Mouse (Mus musculus) gastrocnemius, postnatal 36 days (tissue): ENCODE measurements around the gene Etl4. TPM values are rescaled to one million over a fixed set of nuclear protein-coding genes. Genes with fewer than 3 reads are reported as not detected.
A peak's percentile ranks its signal among the peaks of the same experiment; 100 is the strongest.
"Not testable (repeated sequence)": the region's sequence is repeated elsewhere in the genome, so short reads cannot be mapped to it uniquely, and the experiment has no call there.

ENCODE experiments used
- DNase-seq, 2 experiments: peaks; one replicate each; pipeline ENCODE4 v3.0.0; 2022
- intact Hi-C: fragments of 180-260 bp; cut with DNase I; formaldehyde crosslinking; loops from one replicate; pipeline ENCODE4 v1.15.1; 2025
- total RNA-seq, 2 experiments: library from RNA; stranded (reverse); gene quantifications; 2 replicates each; pipeline ENCODE4 v1.2.3; 2021

Gene Etl4
- total RNA-seq, 2 experiments from 2014 or later: 50.1 to 52.0 TPM

DNA sequence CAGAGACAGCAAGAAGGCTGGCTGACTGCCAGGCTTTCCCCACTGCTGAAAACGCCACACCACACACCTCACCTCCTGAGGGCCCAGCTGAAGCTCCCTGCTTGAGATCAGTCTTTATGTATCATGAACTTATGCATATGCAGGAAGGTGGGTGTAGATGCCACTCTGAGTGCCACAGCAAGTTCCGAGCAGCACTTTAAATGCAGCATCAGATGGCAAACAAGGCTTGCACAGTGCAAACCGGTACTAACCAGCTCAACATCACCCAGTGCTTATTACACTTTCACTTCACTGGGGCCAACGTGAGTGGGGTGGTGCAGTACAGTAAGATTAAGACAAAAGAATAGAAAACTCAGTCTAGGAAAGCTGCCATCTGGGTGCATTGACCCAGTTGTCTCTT, 235.8 kb downstream of the Etl4 start:
- no peak for DNase-seq
- intact Hi-C loops: no loop called here

DNA sequence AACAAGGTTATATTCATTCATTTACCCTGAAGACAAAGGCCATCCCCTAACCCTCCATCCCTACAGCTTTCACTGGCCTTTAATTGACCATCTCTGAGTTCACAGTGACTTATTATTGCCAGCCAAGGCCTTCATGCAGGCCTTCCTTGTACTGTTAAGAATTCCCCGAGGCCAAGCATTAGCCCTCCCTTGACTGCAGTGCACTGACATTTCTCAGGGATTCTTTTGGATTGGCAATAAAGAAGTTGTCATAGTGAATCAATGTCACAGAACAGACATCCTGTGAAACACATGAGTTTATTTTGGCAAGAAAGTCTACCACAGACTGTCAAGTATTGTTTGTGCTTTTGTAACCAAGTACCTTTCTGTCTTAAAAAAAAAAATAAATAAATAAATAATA, 257.5 kb downstream of the Etl4 start:
- no peak for DNase-seq
- intact Hi-C loops: no loop called here

DNA sequence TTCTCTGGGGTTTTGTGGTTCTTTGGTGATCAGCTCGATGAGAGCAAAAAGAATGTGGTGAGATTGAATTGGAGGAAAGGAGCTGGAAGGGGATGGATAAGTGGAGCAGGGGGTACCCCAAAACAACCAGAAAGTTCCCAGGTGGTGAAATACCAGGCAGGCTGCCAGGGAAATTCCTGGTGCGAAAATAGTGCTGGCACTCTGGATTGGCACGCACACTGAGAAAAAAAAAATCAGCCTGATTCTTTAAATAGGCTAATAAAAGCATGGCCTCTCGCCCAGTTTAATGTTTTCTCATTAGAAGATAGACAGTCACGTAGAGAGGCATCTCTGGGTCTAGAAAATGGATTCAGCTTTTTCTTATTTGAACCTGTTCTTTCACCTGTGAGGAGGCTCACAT, 258.0 kb downstream of the Etl4 start:
- intact Hi-C loops: no loop called here
- DNase-seq: no peak

DNA sequence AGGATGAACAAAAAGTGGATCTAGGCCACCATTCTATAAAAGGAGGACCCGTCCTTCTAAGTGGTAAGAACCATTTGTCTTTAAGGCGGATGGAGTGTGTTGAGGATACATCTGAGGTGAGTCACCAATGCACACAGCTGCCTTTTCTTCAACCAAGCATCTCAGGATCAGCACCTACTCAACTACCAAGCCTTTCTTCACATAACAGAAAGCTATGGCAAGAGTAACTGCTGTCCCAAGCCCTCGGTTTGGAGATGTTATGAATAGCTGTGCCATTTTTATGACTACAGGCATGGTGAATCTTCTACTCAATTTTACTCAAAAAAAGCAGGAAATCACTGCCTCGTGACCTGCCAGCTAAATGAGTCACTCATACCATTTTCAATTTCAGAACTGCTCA, 258.6 kb downstream of the Etl4 start:
- intact Hi-C loops: no loop called here

DNA sequence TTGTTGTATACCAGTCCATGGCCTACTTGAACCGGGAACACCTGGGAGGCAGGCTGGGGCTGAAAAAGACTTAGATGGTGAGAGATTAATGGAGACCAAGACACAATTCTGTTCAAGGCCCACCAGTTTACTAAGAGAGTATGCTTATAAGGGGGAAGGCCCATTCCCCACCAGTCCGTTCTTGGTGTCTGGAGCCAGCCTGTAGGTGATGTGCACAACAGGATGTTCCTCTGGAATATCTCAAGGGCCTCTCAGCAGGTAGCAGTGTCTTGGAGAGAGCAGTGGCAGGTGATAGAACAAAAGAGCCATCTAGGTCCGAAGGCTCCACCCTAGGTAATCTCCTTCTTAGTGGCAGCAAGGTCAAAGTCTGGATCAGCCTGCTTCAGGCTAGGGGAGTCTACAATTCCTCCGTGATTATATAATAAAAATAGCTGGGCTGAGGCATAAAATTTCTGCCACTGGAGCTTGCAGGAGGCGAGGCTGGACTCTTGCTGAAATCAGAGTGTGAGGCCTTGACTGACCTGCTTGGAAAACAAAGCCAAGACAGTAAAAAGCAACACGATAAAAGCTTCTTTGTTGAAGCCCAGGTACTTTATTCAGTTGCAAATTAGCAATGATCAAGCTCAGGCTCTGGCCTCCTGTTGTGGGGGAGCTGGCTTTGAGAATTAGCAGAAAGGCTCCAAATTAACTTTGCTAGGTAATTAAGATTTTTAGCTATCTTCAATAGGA, 267.0 kb downstream of the Etl4 start:
- intact Hi-C loops, DNase-seq: not testable (repeated sequence)

More for the DNA sequence above, 258.6 kb downstream of the Etl4 start:
- no peak for DNase-seq

DNA sequence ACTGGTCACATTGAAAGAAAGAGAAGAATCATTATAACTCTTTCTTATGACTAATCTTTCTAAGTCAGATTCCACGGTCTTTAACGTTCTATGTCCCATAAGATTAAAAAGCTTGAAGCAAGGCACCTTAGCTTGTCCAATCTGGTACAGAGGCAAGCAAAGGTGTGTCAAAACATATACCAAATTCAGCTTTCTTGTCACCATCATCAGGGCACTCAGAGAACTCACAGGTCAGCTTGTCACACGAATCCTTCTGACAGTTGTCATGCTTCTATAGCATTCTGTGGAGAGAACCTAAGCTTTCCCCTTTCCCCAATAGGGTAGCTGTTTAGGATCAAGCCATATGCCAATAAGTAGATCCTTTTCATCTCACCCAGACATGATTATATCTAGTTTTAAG, 267.7 kb downstream of the Etl4 start:
- DNase-seq, intact Hi-C loops: not testable (repeated sequence)

DNA sequence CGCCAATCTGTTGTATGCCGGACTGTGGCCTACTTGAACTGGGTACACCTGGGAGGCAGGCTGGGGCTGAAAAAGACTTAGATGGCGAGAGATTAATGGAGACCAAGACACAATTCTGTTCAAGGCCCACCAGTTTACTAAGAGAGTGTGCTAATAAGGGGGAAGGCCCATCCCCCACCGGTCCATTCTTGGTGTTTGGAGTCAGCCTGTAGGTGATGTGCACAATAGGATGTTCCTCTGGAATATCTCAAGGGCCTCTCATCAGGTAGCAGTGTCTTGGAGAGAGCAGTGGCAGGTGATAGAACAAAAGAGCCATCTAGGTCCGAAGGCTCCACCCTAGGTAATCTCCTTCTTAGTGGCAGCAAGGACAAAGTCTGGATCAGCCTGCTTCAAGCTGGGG, 271.0 kb downstream of the Etl4 start:
- intact Hi-C loops, DNase-seq: not testable (repeated sequence)

DNA sequence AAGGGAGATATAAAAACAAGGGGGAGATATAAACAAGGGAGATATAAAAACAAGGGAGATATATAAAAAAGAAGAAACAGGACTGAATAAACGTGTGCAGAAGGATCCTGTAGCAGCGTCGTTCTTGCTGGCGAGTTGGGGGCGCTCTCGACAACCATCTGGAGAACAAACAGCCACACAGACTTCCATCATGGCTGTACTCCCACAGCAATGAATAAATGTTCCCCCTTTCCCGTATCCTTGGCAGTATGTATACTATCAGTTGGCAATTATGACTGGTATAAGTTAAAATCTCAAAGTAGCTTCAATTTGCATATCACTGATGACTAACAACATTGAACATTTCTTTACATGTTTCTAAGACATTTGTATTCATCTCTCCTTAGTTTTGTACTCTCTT, 277.6 kb downstream of the Etl4 start:
- intact Hi-C loops, DNase-seq: not testable (repeated sequence)

DNA sequence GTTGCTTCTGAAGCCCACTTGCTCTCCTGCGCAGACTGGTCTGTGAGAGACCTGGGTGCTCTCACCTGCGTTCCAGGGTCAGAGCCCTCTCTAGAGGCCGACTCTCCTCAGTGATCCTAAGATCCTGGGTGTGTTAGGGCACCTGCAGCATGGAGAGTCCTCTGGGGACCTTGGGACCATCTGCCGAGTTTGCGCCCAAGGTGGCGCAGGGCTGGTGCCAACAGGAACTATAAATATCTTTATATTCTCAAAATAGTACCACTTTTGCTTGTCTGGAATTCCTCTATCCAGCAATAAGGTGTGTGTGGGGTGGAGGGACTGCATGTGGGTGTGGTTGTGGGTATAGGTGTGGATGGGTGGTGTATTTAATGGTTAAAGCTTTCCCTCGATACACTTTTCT, 293.4 kb downstream of the Etl4 start:
- intact Hi-C loops: no loop called here
- no peak for DNase-seq

DNA sequence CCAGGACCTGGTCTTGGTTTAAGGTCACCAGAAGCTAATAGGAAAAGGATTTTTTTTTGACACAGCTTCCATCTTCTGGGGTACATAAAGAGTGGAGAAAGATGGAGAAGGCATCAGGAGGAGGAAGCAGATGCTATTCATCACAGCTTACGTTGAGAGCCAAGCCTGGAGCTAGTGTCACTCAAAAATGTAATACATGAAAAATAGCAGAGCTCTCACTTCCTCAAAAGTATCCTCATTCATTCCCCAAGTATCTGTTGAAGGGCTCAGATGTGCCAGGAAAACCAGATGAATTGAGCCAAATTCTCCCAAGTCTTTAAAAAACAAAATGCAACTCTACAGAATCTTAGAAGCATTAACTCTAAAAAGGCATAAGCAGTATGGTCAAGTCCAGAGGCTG, 297.1 kb downstream of the Etl4 start:
- intact Hi-C loops: no loop called here
- DNase-seq: no peak

DNA sequence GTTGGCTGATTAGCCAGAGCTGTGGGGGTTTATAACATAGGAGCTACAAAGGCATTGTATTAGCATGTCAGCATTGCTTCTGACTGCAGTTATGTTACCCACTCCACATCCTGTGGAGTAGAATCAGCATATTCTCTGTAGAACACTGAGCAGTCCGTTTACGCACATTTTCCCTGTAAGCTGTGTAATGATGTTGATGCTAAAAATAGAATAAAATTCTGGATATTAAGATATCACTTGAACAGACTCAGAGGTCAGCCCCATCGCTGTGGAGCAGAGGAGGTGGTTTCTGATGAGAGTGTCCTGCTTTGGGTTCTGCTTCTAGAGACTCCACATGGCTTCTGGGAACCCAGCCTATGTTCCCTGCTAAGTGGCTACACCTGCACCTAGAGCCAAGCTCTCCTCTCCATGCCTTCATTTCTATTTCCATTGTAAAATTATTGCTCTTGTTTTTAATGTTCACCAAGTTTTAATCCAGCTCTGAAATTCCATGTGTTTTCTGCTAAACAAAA, 299.2 kb downstream of the Etl4 start:
- no peak for DNase-seq
- intact Hi-C loops: no loop called here

DNA sequence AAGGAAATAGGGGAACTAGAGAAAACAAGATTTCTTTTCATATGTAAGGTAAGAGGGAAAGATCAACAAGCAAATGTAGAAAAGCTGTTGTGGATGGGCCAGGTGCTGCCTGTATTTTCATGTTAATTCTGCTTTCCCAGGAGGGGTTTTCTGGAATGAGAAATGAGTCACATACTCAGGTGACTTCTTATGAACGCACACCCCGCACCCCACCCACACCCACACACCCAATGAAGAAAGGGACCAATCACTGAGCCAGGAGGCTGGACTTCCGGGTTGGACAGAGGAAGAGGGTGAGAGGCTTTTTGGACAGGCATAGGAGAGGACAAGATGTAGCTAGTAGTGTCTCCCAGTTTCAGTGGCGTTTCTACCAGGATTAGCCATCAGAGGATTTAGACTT, 299.8 kb downstream of the Etl4 start:
- DNase-seq: no peak

DNA sequence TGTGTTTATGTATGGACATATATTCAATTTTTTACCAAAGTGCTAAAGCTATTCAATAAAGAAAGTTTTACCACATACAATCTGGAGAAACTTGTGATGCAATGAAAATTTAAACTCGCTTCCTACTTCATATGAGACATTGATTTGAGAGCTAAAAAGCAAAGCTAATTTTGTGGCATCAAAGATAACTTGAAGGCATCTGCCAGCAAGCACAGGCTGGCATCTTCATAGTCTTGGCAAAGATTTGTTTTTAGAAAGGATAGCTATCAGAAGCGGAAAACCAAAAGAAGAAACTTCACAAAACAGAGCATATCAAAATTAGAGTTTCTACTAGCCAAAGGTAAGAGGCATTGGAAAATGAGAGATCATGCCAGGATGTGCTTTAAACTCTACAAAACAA, 306.7 kb downstream of the Etl4 start:
- intact Hi-C loops: no loop called here
- no peak for DNase-seq

More for the DNA sequence above, 299.8 kb downstream of the Etl4 start:
- intact Hi-C loops: no loop called here

DNA sequence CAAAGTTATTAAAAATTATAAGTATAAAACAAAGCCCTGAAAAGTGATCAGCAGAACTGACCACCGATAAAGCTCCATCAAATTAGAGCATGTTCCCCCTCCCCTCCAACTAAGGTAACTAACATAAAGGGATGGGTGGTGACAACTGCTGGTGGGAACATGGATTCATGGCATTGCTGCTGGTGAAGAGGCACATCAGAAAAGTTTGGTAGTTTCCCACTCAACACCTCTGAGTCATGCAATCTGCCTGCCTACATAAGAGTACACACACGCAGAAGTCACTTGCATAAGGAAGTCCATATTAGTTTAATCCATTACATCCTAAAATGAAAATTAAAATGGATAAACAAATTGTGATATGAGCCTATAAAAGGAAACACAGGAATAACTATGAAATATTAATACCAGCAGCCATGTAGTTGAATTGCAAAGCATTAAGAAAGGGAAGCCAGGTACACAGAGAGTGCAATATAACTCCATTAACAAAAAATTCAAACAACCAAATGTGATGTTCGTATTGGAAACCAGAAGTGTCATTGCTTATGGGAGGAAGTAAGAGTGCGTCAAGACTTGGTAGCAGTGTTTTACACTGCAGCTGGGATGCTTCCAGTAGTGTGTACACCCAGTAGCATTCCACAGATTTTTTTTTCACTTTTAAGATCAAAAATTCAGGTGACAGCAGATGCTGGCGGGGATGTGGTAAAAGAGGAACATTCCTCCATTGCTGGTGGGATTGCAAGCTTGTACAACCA, 307.3 kb downstream of the Etl4 start:
- intact Hi-C loops: no loop called here

DNA sequence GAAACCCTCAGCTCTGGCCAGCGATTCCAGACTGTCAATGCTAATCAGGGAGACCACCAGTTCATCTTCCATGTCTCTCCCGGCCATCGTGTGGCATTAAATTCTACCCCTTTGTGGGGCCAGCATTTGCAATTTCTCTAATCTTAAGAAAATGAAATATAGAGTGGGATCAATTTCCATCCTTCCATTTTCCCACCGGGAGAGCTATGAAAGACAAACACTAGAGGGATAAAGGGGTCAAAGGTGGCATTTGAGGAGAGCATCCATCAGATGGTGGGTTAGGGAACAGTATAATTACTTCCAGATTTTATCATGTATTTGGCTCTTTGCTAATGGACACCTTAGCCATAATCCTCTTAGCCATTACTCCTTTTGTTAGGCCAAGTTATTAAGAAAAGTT, 321.8 kb downstream of the Etl4 start:
- DNase-seq: no peak
- intact Hi-C loops: no loop called here

More for the DNA sequence above, 307.3 kb downstream of the Etl4 start:
- no peak for DNase-seq

DNA sequence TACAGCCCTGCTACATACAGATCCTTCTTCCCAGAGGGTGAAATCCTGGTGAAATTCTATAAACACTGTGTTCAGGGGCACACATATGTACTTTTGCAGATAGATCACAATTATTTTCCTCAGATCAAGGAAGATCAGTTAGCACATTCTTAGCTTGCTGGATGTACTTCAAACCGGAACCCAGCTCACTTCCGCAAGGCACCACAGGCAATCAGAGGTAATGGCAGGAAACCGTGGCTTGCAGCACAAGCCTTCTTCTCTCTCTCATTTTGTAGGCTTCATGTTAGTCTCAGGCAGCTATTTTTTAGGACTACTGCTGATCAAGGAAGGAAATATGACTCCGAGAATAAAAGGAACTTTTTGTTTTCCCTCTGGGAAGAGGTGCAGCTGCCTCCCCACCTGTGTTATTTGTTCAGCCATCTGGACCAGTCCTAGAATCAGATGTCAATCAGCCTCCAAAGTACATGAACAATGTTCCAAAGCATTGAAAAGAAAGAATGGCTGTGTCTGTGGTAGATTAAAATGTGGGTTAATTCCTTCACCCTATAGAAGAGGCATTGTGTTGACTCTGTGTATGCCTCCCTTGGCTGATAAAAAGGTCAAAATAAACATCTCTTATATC, 338.6 kb downstream of the Etl4 start:
- no peak for DNase-seq
- intact Hi-C loops: no loop called here

DNA sequence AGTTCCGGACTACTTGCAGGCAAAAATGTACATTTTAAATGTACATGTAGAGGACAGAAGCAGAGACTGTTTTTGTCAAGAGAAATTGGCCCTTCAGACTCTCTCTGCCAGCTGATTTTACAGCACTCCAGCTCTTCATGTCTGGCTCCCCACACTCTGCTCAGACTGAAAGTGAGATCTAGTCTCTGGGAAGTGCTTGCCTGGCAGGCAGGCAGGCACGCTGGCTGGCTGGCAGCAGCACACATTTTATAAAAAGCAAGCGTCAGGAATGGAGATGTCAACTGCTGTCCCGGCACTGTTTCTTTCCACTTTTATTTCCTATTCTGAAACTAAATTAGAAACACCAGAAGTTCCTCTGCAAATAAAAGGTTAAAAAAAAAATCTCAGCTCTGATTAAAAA, 339.8 kb downstream of the Etl4 start:
- intact Hi-C loops: no loop called here
- DNase-seq: no peak

DNA sequence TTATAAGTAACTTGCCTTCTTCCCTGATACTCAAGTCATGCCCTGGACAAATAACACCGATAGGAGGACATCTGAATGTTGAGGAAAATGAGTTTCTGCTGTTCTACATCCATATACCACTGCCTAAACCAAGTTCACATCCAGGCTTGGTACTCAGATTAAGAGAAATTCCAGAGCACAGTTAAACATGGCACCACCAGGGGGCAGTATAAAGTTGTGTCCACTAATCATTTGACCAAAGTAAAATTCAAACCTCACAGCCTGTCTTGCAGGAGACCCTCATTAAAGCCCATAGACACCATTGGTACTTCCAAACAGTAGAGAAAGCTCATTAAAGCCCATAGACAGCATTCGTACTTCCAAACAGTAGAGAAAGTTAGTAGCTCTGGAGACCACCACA, 366.5 kb downstream of the Etl4 start:
- intact Hi-C loops: loop anchor here (2.0 to 5.0 kb wide), 2 partner anchors 216 to 397 kb away; no protein-coding TSS in a partner anchor
- peak in 1 of 2 experiments; percentile 10 for DNase-seq

DNA sequence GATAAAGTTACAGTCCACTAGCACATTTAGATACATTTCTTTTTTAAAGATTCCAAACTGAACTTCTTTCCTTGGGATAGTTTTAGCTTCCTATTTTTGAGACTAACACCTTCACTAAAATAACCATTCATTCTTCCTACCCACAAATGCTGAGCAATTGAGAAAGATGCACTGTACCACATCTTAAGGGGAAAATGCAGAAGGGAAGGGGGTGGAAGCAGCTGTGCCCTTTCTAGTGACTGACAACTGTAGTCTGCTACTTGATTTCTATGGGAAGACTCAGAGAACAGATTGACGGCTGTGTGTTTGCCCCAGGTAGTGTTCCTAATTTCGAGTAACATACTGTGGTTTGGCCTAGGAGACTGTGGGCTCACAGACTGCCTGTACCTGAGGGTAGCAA, 372.3 kb downstream of the Etl4 start:
- no peak for DNase-seq
- intact Hi-C loops: loop anchor here (5.0 kb wide), 1 partner anchor 495 kb away; no protein-coding TSS in a partner anchor

DNA sequence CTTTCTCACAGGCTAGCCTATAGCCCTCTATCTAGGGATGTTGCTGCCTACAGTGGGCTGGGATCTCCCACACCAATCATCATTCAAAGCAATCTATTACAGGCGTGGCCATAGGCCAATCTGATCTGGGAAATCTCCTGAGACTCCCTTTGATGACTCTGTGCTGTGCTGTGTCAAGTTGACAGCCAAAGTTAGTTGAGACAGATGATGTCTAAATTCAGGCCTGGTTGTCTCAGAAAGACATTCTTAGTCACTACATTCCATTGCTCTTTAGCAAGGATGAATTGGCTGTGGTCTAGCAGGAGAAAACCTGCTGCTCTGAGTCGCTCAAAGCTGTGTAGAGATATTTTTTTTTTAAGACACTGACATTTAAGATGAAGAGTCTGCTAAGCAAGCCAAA, 374.8 kb downstream of the Etl4 start:
- intact Hi-C loops: loop anchor here (5.0 kb wide), 1 partner anchor 493 kb away; no protein-coding TSS in a partner anchor
- DNase-seq: no peak
